Mouse (Mus musculus): ENCODE measurements around the gene Wscd2. TPM values are rescaled to one million over a fixed set of nuclear protein-coding genes. Genes with fewer than 3 reads are reported as not detected.

The Wscd2 gene
- total and polyA plus RNA-seq, 3 experiments: 0.38 to 0.51 (median 0.39) TPM

- H3K9me3 ChIP-seq (replicated peaks; ENCODE audit: low read length): no peaks in the 10 kb centered on the region
- H3K27me3 ChIP-seq (replicated peaks): peaks cover 73% of the 10 kb centered on the region
These were observed 27.3 kb downstream of the Wscd2 start for GRCm38 (mm10) chr5:113517387-113517786.

GRCm38 (mm10) chr5:113521037-113521436 is 30.9 kb downstream of the Wscd2 start:
- Histone ChIP-seq H3K27ac (ENCODE audit: insufficient read depth, low read depth) (no peak overlapping the region), H3K4me2 (ENCODE audit: insufficient read depth, low read depth, poor library complexity, severe bottlenecking) (no peak overlapping the region), H3K4me3 (replicated peaks in 1 of 3; ENCODE audit: low read depth in 2 of 3, low read length in 2 of 3, poor library complexity in 1 of 3) (no peak overlapping the region), H3K36me3 (replicated peaks in 1 of 2; ENCODE audit: control insufficient read depth in 1 of 2, insufficient read depth in 1 of 2, low read length in 1 of 2) (no peaks in the 10 kb centered on the region), H3K9me3 (replicated peaks; ENCODE audit: low read length) (no peaks in the 10 kb centered on the region), H3K4me1 (ENCODE audit: control insufficient read depth in 1 of 2, insufficient read depth in 2 of 2) (no peaks in the 10 kb centered on the region), H3K79me2 (replicated peaks; ENCODE audit: control insufficient read depth, extremely low read depth, insufficient read depth, poor library complexity, severe bottlenecking) (no peaks in the 10 kb centered on the region), H3K9ac (ENCODE audit: insufficient read depth, low read depth) (no peak overlapping the region), H3K27me3 (replicated peaks) (peaks cover 48% of the 10 kb centered on the region)
- in situ Hi-C loops (cut with MboI; ENCODE audit: low pct_ligation_motif_present, low pct_unique_long_range_greater_than_20kb, low sequenced_read_pairs) (no loop called here), dilution Hi-C loops (cut with MboI; ENCODE audit: extremely low pct_ligation_motif_present, extremely low pct_unique_long_range_greater_than_20kb, low sequenced_read_pairs) (no loop called here)
- no peak for TF ChIP-seq USF1 (IDR thresholded peaks at IDR 0.05; ENCODE audit: low read depth, low read length)
- TF ChIP-seq CHD2 (IDR thresholded peaks at IDR 0.05; ENCODE audit: low read length): no peak
- no peak for TF ChIP-seq RCOR1 (conservative IDR thresholded peaks at IDR 0.05; ENCODE audit: low read depth, low read length)
- no peak for TF ChIP-seq TBP (conservative IDR thresholded peaks at IDR 0.05; ENCODE audit: low read depth, low read length)
- no peak for TF ChIP-seq GABPA (IDR thresholded peaks at IDR 0.05; ENCODE audit: insufficient replicate concordance, low read depth, low read length)
- TF ChIP-seq ZMIZ1 (IDR thresholded peaks at IDR 0.05; ENCODE audit: low read depth, low read length): no peak
- no peak for TF ChIP-seq ELF1 (IDR thresholded peaks at IDR 0.05; ENCODE audit: low read depth, low read length)
- no peak for TF ChIP-seq ZKSCAN1 (IDR thresholded peaks at IDR 0.05; ENCODE audit: borderline replicate concordance, low read depth, low read length)
- no peak for DNase-seq (ENCODE audit: extremely low read depth)

More at GRCm38 (mm10) chr5:113517387-113517786, 27.3 kb downstream of the Wscd2 start:
- Histone ChIP-seq H3K4me3 (replicated peaks in 1 of 3; ENCODE audit: low read depth in 2 of 3, low read length in 2 of 3, poor library complexity in 1 of 3) (no peak overlapping the region), H3K9ac (ENCODE audit: insufficient read depth, low read depth) (no peak overlapping the region), H3K4me1 (ENCODE audit: control insufficient read depth in 1 of 2, insufficient read depth in 2 of 2) (no peaks in the 10 kb centered on the region), H3K36me3 (replicated peaks in 1 of 2; ENCODE audit: control insufficient read depth in 1 of 2, insufficient read depth in 1 of 2, low read length in 1 of 2) (no peaks in the 10 kb centered on the region), H3K27ac (ENCODE audit: insufficient read depth, low read depth) (no peak overlapping the region), H3K4me2 (ENCODE audit: insufficient read depth, low read depth, poor library complexity, severe bottlenecking) (no peak overlapping the region), H3K79me2 (replicated peaks; ENCODE audit: control insufficient read depth, extremely low read depth, insufficient read depth, poor library complexity, severe bottlenecking) (no peaks in the 10 kb centered on the region)
- dilution Hi-C loops (cut with MboI; ENCODE audit: extremely low pct_ligation_motif_present, extremely low pct_unique_long_range_greater_than_20kb, low sequenced_read_pairs) (no loop called here), in situ Hi-C loops (cut with MboI; ENCODE audit: low pct_ligation_motif_present, low pct_unique_long_range_greater_than_20kb, low sequenced_read_pairs) (no loop called here)
- no peak for TF ChIP-seq MEF2A (IDR thresholded peaks at IDR 0.05; ENCODE audit: borderline replicate concordance, low read depth, low read length)
- no peak for TF ChIP-seq PAX5 (IDR thresholded peaks at IDR 0.05; ENCODE audit: low read length)
- no peak for TF ChIP-seq UBTF (IDR thresholded peaks at IDR 0.05; ENCODE audit: low read depth, low read length)
- TF ChIP-seq MXI1 (IDR thresholded peaks at IDR 0.05; ENCODE audit: low read depth, low read length): no peak
- TF ChIP-seq ZC3H11A (IDR thresholded peaks at IDR 0.05; ENCODE audit: low read depth, low read length): no peak
- no peak for TF ChIP-seq CHD1 (IDR thresholded peaks at IDR 0.05; ENCODE audit: low read depth, low read length)
- no peak for TF ChIP-seq ELF1 (IDR thresholded peaks at IDR 0.05; ENCODE audit: low read depth, low read length)
- no peak for TF ChIP-seq NRF1 (IDR thresholded peaks at IDR 0.05; ENCODE audit: low read depth, low read length)
- TF ChIP-seq EP300 (IDR thresholded peaks at IDR 0.05; ENCODE audit: low read length): no peak
- no peak for TF ChIP-seq NELFE (IDR thresholded peaks at IDR 0.05; ENCODE audit: low read depth, low read length)
- no peak for TF ChIP-seq JUN (IDR thresholded peaks at IDR 0.05; ENCODE audit: insufficient read depth, low read depth, low read length)
- no peak for TF ChIP-seq JUND (conservative IDR thresholded peaks at IDR 0.05; ENCODE audit: low read depth, low read length)
- no peak for TF ChIP-seq MAZ (IDR thresholded peaks at IDR 0.05; ENCODE audit: low read depth, low read length)
- no peak for TF ChIP-seq TCF12 (IDR thresholded peaks at IDR 0.05; ENCODE audit: low read depth, low read length)
- no peak for TF ChIP-seq ZNF384 (IDR thresholded peaks at IDR 0.05; ENCODE audit: low read depth, low read length)
- TF ChIP-seq USF2 (conservative IDR thresholded peaks at IDR 0.05; ENCODE audit: low read depth, low read length): no peak
- no peak for TF ChIP-seq CTCF (conservative IDR thresholded peaks at IDR 0.05 in 1 of 2, IDR thresholded peaks at IDR 0.05 in 1 of 2; ENCODE audit: low read depth in 2 of 2, low read length in 2 of 2)
- no peak for TF ChIP-seq ETS1 (conservative IDR thresholded peaks at IDR 0.05; ENCODE audit: low read depth, low read length)
- no peak for TF ChIP-seq RAD21 (IDR thresholded peaks at IDR 0.05; ENCODE audit: low read depth, low read length)
- TF ChIP-seq ZKSCAN1 (IDR thresholded peaks at IDR 0.05; ENCODE audit: borderline replicate concordance, low read depth, low read length): no peak
- DNase-seq (ENCODE audit: extremely low read depth): no peak

All from CH12.LX (cell line).